Mouse (Mus musculus): ENCODE data around the gene Abcg4. TPM values are rescaled to one million over a fixed set of nuclear protein-coding genes. Genes with fewer than 3 reads are reported as not detected.
A peak's percentile ranks its signal among the peaks of the same experiment; 100 is the strongest.

Abcg4 gene
- polyA plus RNA-seq, 1 experiment, result 7.6 TPM

DNA sequence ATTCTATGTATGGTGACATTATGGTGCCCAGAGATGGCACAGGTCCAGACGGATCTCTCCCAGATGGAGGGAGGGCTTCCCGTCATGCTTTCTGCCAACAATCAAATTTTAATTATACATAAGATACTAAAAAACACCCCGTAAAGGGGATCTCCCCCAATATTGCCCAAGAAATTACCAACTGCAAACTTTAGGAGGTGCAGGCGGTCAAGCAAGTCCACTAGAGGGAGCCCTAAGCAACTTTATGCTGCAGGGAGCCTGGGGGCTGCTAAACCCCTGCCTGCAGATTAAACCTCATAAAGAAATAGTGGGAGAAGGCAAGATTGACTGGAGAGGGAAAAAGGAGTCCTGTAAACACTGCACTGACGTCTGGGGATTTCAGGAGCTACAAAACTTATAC is 49.0 kb downstream of the Abcg4 start:
- DNase-seq (ENCODE audit: low spot score), result no peak

DNA sequence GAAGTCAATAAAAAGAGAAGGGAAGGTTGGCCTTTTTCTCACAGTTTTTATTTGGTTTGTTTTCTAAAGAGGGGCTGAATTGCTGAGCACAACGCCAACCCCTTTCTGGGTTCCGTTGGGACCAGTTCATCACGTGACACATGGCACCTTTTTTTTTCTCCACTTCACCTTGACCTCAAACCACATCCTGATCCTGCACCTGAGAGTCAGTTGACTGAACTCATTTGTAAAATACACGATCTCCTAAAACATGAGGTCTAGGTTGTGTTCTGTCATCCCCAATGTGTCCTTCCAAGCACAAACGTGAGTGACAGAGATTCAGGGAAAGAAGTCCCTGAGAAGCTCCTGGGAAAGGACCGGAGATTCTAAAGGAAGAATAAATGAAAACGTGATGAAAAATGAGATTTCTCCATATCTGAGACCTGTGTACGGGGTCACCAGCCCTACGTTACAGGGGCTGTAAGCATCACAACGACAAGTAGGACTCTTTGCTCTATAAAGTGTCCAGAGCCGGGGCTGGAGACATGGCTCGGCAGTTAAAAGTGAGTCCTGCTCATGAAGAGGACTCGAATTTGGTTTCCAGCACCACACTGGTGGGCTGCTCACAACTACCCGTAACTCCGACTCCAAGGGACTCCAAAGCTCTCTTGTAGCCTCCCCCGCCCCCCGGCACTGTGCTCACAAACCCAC is 49.8 kb downstream of the Abcg4 start:
- DNase-seq (ENCODE audit: low spot score), result no peak

DNA sequence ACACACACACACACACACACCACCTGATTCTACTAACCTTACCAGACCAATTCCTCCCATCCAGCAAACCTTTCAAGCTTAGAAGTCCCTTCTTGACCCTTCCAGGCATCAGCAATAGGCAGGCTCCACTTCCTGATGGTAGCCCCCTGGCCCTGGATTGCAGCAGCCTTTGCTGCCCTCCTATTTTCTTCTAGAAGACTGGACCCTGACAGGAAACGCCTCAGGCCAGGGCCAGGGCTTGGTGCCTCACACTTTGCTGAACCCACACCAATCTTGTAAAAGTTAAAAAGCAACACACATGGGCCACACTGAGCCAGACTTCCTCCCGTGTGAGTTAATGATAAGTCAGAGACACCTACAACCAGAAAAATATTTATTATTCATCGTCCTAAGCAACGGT is 51.3 kb downstream of the Abcg4 start:
- DNase-seq (ENCODE audit: low spot score), result no peak

DNA sequence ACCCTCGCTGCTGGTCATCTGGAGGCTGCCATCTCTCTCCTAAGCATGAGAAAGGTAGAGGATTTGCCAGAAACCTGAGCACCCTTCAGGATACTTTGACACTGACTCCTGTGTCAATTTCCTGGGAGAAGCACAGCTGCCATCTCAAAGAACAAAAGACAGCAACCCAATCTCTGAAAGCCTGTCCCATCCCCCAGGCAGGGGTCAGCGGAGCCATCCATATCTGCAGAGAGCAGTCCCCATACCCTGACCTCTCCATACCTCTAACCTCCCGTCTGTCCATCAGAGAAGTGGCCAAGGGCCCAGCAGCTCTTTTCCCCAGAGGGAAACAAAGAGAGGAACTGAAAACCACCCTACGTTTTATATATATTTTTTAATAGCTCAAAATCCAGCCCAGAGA is 51.8 kb downstream of the Abcg4 start:
- no peak for DNase-seq (ENCODE audit: low spot score)

DNA sequence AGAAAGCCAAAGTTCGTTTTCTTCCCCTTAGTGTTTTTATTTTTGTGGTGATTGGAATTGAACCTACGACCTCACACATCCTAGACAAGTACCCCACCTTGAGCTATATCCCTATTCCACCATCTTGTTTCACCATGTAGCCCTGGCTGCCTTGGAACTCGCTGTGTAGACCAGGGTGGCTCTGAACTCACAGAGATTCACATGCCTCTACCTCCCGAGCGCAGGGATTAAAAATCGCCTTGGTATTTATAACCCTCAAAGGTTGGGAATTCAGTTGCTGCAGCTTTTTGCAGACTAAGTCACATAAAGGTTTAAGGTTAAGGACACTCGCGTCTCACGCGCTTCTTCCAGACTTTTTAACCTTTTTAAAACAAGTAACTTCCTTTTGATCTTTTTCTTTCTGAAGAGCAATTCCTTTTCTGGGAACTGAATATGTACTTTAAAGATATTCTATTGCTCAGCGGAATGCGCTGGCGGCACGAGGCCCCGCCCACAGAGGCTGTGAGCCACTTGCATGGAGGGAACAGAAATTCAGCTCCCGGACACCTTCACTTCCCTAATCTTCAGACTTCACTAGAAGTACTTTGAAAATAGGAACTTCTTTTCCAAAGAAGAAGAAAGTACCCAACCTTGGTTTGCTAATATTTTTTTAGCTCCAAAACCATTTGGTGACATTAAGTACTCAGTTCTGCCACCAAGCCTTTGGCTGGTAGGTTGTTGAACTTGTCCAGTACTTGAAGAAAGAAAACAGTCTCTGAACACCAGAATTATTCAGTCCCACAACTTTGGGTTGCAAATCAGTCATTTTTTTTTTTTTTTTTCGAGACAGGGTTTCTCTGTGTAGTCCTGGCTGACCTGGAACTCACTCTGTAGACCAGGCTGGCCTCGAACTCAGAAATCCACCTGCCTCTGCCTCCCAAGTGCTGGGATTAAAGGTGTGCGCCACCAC is 53.7 kb downstream of the Abcg4 start:
- no peak for DNase-seq (ENCODE audit: low spot score)

DNA sequence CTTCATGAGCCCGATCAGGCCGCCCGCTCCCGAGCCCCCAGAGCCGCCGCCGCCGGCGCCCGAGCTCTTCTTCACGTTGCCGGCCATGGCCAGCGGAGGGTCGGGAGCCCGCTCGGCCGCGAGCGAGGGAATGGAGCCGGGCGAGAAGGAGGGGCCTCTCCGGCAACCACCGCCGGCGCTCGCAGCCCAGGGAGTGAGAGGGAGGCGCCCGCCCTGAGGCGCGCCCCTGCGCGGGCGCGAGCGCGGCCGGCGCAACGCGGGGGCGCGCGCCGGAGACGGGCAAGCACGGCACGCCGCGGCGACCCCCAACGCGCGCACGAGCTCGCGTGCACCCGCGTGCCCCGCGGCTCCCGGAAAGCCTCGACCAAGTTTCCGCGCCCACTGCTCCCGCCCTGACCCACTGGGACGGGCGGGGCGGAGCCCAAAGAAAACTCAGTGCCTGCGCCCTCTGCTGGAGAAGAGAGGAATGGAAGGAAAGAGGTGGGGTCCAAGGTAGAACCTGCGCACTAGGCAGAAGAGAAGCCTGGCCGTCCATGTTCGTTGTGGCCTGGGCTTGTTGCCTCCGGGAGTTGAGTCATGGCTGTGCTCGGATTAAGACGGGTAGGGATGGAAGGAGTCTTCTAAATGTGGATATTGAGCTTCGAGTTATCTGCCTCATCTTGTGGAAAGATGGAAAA is 54.5 kb downstream of the Abcg4 start, which contains the start of gene Cbl:
Cbl (minus strand) TSS at position 248 of the 677 bp plus-strand sequence.
- DNase-seq (ENCODE audit: low spot score), result peak; percentile 96

DNA sequence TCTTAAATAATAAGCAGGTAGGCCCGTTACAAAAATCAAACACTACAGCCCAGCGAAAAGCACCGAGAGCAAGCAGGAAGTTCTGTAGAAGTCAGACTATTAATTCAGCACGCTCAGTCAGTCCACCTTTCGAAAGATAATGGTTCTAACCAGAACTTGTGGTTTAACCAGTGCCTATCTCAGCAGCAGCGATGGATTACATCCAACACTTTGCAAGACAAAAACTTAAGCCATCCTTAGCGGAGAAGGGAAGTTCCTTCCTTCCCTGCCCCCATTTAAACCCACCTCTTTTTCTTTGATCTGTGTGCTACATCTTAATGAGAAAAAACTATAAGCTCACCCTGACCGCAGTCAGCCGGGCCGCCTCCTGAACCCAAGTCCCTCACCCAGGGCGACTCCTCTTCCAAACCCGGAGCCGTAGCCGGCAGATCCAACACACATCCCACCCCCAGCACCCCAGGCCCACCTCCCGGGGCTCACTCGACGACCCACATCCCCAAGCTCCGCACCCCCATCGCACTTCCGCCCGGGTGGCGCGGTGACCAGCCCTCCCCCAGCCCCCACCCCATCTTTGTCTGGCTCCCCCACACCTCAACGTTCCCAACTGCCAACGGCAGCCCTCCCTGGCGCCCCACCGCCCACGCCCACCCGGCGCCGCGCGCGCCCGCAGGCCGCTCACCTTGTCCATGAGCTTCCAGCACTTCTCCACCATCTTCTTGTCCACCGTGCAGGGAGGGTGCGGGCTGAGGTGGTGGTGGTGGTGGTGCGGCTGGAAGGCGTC is 55.2 kb downstream of the Abcg4 start:
- DNase-seq (ENCODE audit: low spot score), result no peak

DNA sequence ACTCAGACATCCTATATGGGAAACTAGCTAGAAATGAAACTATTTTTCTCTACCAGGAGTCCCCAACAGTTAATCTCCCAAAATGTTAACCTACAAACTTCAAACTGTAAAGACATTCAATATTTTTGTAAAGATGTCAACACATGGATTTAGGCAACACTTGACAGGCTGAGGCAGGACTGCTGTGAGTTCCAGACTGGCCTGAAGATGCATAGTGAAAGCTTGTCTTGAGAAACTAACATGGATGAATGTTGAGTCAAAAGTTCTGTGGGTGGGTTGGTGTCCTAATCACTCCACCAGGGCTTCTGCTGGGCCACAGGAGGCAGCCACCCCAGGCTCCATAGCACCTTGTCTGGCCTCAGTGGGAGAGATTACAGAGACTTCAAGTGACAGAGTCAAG is 56.8 kb downstream of the Abcg4 start:
- no peak for DNase-seq (ENCODE audit: low spot score)

DNA sequence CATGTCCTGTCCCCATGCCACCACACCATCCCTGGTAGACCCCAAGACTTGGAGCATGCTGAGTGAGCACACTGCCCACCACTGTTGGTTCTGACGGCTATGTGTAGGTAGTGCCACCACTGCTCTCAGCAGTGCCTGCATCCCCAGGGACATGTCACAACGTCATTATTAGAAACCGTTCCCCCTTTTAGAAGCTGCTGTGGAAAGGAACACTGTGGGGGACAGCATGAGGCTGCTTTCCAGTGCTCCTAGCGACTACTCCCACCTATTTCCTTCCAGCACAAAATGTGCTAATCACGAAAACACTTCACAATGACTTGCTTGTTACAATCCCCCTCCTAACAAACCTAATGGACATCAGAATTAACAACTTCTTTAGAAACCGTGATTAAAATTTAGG is 62.4 kb downstream of the Abcg4 start:
- no peak for DNase-seq (ENCODE audit: low spot score)

Other genes starting within 250 kb of the Abcg4 start
- 93.6 and 128 TPM in 2 replicates for gene Thy1, start 245.2 kb downstream of the Abcg4 start, polyA plus RNA-seq (2012; rRNA removed)
- gene Usp2, start 221.6 kb downstream of the Abcg4 start, polyA plus RNA-seq (2012; rRNA removed), result 5.8 and 12.5 TPM in 2 replicates
- 0.13 and 0.21 TPM in 2 replicates for gene Mfrp, start 186.9 kb downstream of the Abcg4 start, polyA plus RNA-seq (2012; rRNA removed)
- gene C1qtnf5, start 181.4 kb downstream of the Abcg4 start, polyA plus RNA-seq (2012; rRNA removed), result 27.2 and 31.4 TPM in 2 replicates
- gene Gm49380, start 175.1 kb downstream of the Abcg4 start, polyA plus RNA-seq (2012; rRNA removed), result 0.27 and 0.36 TPM in 2 replicates
- 14.5 and 20.5 TPM in 2 replicates for gene Rnf26, start 175.1 kb downstream of the Abcg4 start, polyA plus RNA-seq (2012; rRNA removed)
- gene Mcam, start 154.1 kb downstream of the Abcg4 start, polyA plus RNA-seq (2012; rRNA removed), result 182 and 219 TPM in 2 replicates
- 14.9 and 16.0 TPM in 2 replicates for gene Cbl, start 54.6 kb downstream of the Abcg4 start, polyA plus RNA-seq (2012; rRNA removed)
- not detected in 2 replicates for gene Ccdc153, start 47.9 kb downstream of the Abcg4 start, polyA plus RNA-seq (2012; rRNA removed)
- gene Pdzd3, start 37.1 kb downstream of the Abcg4 start, polyA plus RNA-seq (2012; rRNA removed), result 0.21 and 0.24 TPM in 2 replicates
- 9.6 and 13.0 TPM in 2 replicates for gene Nlrx1, start 20.0 kb downstream of the Abcg4 start, polyA plus RNA-seq (2012; rRNA removed)
- 20.2 and 22.7 TPM in 2 replicates for gene Hinfp, start 17.1 kb upstream of the Abcg4 start, polyA plus RNA-seq (2012; rRNA removed)
- 30.5 and 31.4 TPM in 2 replicates for gene C2cd2l, start 31.7 kb upstream of the Abcg4 start, polyA plus RNA-seq (2012; rRNA removed)
- 24.7 and 25.8 TPM in 2 replicates for gene Dpagt1, start 37.4 kb upstream of the Abcg4 start, polyA plus RNA-seq (2012; rRNA removed)
- 19.8 and 22.1 TPM in 2 replicates for gene H2afx, start 46.1 kb upstream of the Abcg4 start, polyA plus RNA-seq (2012; rRNA removed)
- 34.4 and 40.7 TPM in 2 replicates for gene Hmbs, start 55.6 kb upstream of the Abcg4 start, polyA plus RNA-seq (2012; rRNA removed)
- 22.0 and 26.8 TPM in 2 replicates for gene Vps11, start 73.1 kb upstream of the Abcg4 start, polyA plus RNA-seq (2012; rRNA removed)
- gene Hyou1, start 90.9 kb upstream of the Abcg4 start, polyA plus RNA-seq (2012; rRNA removed), result 34.4 and 35.3 TPM in 2 replicates
- 20.0 and 22.2 TPM in 2 replicates for gene Slc37a4, start 108.2 kb upstream of the Abcg4 start, polyA plus RNA-seq (2012; rRNA removed)
- gene Rps25, start 118.5 kb upstream of the Abcg4 start, polyA plus RNA-seq (2012; rRNA removed), result 1,336 and 1,393 TPM in 2 replicates
- gene Trappc4, start 119.0 kb upstream of the Abcg4 start, polyA plus RNA-seq (2012; rRNA removed), result 55.6 and 68.6 TPM in 2 replicates
- gene Ccdc84, start 130.0 kb upstream of the Abcg4 start, polyA plus RNA-seq (2012; rRNA removed), result 33.7 and 47.1 TPM in 2 replicates
- 0.28 and 0.63 TPM in 2 replicates for gene Foxr1, start 152.5 kb upstream of the Abcg4 start, polyA plus RNA-seq (2012; rRNA removed)
- gene Upk2, start 166.4 kb upstream of the Abcg4 start, polyA plus RNA-seq (2012; rRNA removed), result 788 and 1,023 TPM in 2 replicates
- gene Bcl9l, start 194.2 kb upstream of the Abcg4 start, polyA plus RNA-seq (2012; rRNA removed), result 11.1 and 29.7 TPM in 2 replicates

Measured in urinary bladder, adult 2 months (tissue).